Mouse (Mus musculus) heart, embryonic 15.5 days (tissue): ENCODE results near the gene Ldb2. TPM values are rescaled to one million over a fixed set of nuclear protein-coding genes. Genes with fewer than 3 reads are reported as not detected.

Source experiments
- ATAC-seq: fragments of 200-750 bp; cut with Nextera tagmentation; replicated peaks from 2 replicates; pipeline ENCODE4 v1.8.0; 2017; ENCODE audit warnings: low read depth, moderate TSS enrichment; ENCODE audit not compliant: insufficient number of reproducible peaks, insufficient read depth, low FRiP score
- H3K27ac ChIP-seq: fragments of 300-500 bp; sonication (generic); 2 replicates; pipeline ENCODE4 v1.5.1; 2015; ENCODE audit warnings: mild to moderate bottlenecking, inconsistent platforms
- H3K27me3 ChIP-seq: fragments of 300-500 bp; sonication (generic); 2 replicates; pipeline ENCODE4 v1.6.1; 2015; ENCODE audit warnings: inconsistent platforms
- H3K36me3 ChIP-seq: fragments of 300-500 bp; sonication (generic); 2 replicates; pipeline ENCODE4 v1.6.1; 2015; ENCODE audit warnings: mild to moderate bottlenecking, inconsistent platforms
- H3K4me1 ChIP-seq: fragments of 300-500 bp; sonication (generic); replicated peaks from 2 replicates; pipeline ENCODE4 v1.6.1; 2015; ENCODE audit warnings: inconsistent platforms
- H3K4me2 ChIP-seq: fragments of 300-500 bp; sonication (generic); 2 replicates; pipeline ENCODE4 v1.6.1; 2015; ENCODE audit warnings: inconsistent platforms, mild to moderate bottlenecking, moderate library complexity
- H3K4me3 ChIP-seq: fragments of 300-500 bp; sonication (generic); 2 replicates; pipeline ENCODE4 v1.5.1; 2015; ENCODE audit warnings: mild to moderate bottlenecking, inconsistent platforms
- H3K9ac ChIP-seq: fragments of 300-500 bp; sonication (generic); 2 replicates; pipeline ENCODE4 v1.6.1; 2015; ENCODE audit warnings: mild to moderate bottlenecking, inconsistent platforms
- H3K9me3 ChIP-seq: fragments of 300-500 bp; sonication (generic); replicated peaks from 2 replicates; pipeline ENCODE4 v1.6.1; 2016; ENCODE audit warnings: inconsistent platforms
- WGBS: fragments of 180-500 bp; shearing (Covaris S2); methylation state at CpG from one replicate; pipeline ENCODE4 v1.1.7; 2015; ENCODE audit warnings: mixed read lengths; 5-methylcytosine and 5-hydroxymethylcytosine counted together
- polyA plus RNA-seq: library from polyadenylated mRNA; unstranded; fragments of >200 nt; fragmentation: Nextera tagmentation; extraction: Ambion mirVana; gene quantifications from 2 replicates; pipeline ENCODE4 v1.2.1, GENCODE M21; 2015

Gene Ldb2
- polyA plus RNA-seq, 1 experiment from 2014 or later = 13.3 TPM

- Histone ChIP-seq H3K36me3 (no peaks in the 10 kb centered on the region), H3K27ac (no peak overlapping the region), H3K9me3 (no peaks in the 10 kb centered on the region), H3K4me1 (no peaks in the 10 kb centered on the region), H3K4me3 (no peak overlapping the region), H3K27me3 (no peaks in the 10 kb centered on the region), H3K9ac (no peak overlapping the region), H3K4me2 (no peak overlapping the region)
- ATAC-seq = no peak; the same call in 1 of the 2 replicates
- 54% methylated on average over 4 of the region's 4 CpGs for WGBS
These were observed 40.3 kb downstream of the Ldb2 start for GRCm38 (mm10) chr5:44759178-44759577.

- Histone ChIP-seq H3K36me3 (no peaks in the 10 kb centered on the region), H3K9me3 (no peaks in the 10 kb centered on the region), H3K27ac (no peak overlapping the region), H3K4me2 (no peak overlapping the region), H3K4me1 (no peaks in the 10 kb centered on the region), H3K4me3 (no peak overlapping the region), H3K27me3 (no peaks in the 10 kb centered on the region), H3K9ac (no peak overlapping the region)
- 66% methylated on average over 1 of the region's 1 CpGs for WGBS
- no peak for ATAC-seq
These were observed 45.1 kb downstream of the Ldb2 start for GRCm38 (mm10) chr5:44754156-44754910.

DNA sequence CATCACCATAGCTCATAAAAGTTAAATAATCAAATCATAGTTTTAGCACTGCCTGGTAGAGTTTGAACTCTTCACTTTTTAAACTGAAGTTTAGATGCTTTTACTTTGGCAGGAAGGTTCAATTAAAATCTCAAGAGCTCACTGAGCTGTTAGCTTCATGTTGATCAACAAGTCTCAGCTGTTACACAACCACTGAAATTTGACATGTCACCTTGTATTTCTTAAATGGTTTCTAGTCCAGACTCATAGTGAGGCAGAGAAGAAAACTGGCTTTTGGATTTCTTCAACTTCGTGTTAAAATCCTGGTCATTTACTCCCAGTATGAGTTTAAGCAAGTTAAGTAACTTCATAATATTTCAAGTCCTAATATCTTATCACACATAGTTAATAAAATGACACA is 53.8 kb downstream of the Ldb2 start:
- no peak for ATAC-seq
- no peaks in the 10 kb centered on the region for H3K27me3 ChIP-seq
- H3K27ac ChIP-seq = no peak overlapping the region
- WGBS = 79% methylated on average over 1 of the region's 1 CpGs
- H3K9ac ChIP-seq = no peak overlapping the region
- no peaks in the 10 kb centered on the region for H3K9me3 ChIP-seq
- H3K36me3 ChIP-seq = no peaks in the 10 kb centered on the region
- no peak overlapping the region for H3K4me2 ChIP-seq
- H3K4me3 ChIP-seq = no peak overlapping the region
- H3K4me1 ChIP-seq = no peaks in the 10 kb centered on the region

- WGBS = 68% methylated on average over 3 of the region's 3 CpGs
- no peak overlapping the region for H3K4me2 ChIP-seq
- no peak overlapping the region for H3K4me3 ChIP-seq
- H3K9ac ChIP-seq = no peak overlapping the region
- H3K27me3 ChIP-seq = no peaks in the 10 kb centered on the region
- no peak for ATAC-seq
- no peak overlapping the region for H3K27ac ChIP-seq
- no peaks in the 10 kb centered on the region for H3K36me3 ChIP-seq
- no peaks in the 10 kb centered on the region for H3K4me1 ChIP-seq
- no peaks in the 10 kb centered on the region for H3K9me3 ChIP-seq
These were observed 63.1 kb downstream of the Ldb2 start for GRCm38 (mm10) chr5:44736366-44736765.

GRCm38 (mm10) chr5:44734131-44734723 is 65.3 kb downstream of the Ldb2 start:
- Histone ChIP-seq H3K4me1 (no peaks in the 10 kb centered on the region), H3K27ac (no peak overlapping the region), H3K4me3 (no peak overlapping the region), H3K9me3 (no peaks in the 10 kb centered on the region), H3K9ac (no peak overlapping the region), H3K36me3 (no peaks in the 10 kb centered on the region), H3K27me3 (no peaks in the 10 kb centered on the region), H3K4me2 (no peak overlapping the region)
- ATAC-seq = no peak
- 81% methylated on average over 3 of the region's 3 CpGs for WGBS

GRCm38 (mm10) chr5:44729646-44730310 is 69.7 kb downstream of the Ldb2 start:
- WGBS = 58% methylated on average over 8 of the region's 8 CpGs
- Histone ChIP-seq H3K27ac (no peak overlapping the region), H3K4me1 (no peaks in the 10 kb centered on the region), H3K27me3 (no peaks in the 10 kb centered on the region), H3K4me2 (no peak overlapping the region), H3K9ac (no peak overlapping the region), H3K36me3 (no peaks in the 10 kb centered on the region), H3K4me3 (no peak overlapping the region), H3K9me3 (no peaks in the 10 kb centered on the region)
- no peak for ATAC-seq

GRCm38 (mm10) chr5:44727995-44728394 is 71.5 kb downstream of the Ldb2 start:
- no peaks in the 10 kb centered on the region for H3K36me3 ChIP-seq
- WGBS = 77% methylated on average over 11 of the region's 11 CpGs
- peak overlapping the region; percentile 16; the same call in 1 of the 2 replicates for H3K27ac ChIP-seq
- H3K9me3 ChIP-seq = no peaks in the 10 kb centered on the region
- H3K4me2 ChIP-seq = no peak overlapping the region
- ATAC-seq = no peak
- no peak overlapping the region for H3K4me3 ChIP-seq
- H3K4me1 ChIP-seq = no peaks in the 10 kb centered on the region
- H3K9ac ChIP-seq = no peak overlapping the region
- H3K27me3 ChIP-seq = no peaks in the 10 kb centered on the region

DNA sequence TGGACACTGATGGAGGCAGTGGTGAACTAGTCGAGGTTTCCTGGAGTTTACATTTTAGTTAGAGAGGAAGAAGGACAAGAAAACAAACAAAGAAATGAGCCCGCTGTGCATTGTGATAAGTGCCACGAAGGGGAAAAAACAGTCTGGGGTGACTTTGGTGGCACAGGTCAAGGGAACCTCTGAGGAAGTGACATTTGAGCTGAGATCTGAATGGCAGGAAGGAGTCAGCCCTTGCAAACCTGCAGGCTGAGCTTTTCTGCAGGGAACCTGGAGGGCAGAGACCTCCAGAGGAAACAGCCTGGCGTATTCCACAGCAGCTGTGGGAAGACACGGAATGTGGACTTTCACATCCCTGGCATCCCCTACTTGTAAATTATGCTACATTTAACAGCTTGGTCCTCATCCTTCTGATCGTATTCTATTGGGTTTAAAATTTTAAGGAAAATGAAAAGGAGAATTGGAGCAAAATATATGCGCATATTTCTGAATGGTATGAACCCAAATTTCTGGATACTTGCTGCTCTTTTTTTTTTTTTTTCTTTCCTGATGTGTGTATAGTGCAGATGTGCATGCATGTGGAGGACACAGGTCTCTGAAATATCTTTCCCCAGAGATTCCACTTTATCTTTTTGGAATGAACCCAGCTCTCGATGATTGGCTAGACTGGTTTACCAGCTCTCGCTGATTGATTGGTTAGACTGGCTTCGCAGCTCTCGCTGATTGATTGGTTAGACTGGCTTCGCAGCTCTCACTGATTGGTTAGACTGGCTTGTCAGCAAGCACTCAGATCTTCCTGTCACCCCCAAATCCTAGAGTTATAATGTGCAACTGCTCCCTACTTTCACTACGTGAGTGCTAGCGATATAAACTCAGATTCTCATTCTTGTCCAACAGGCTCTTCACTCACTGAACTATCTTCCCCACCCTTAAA is 72.7 kb downstream of the Ldb2 start:
- no peaks in the 10 kb centered on the region for H3K36me3 ChIP-seq
- H3K4me1 ChIP-seq = no peaks in the 10 kb centered on the region
- no peak overlapping the region for H3K9ac ChIP-seq
- H3K27ac ChIP-seq = 0 out of 2 replicates have a peak overlapping the region, but pooled peaks have one; percentile 21
- WGBS = 59% methylated on average over 14 of the region's 14 CpGs
- no peaks in the 10 kb centered on the region for H3K27me3 ChIP-seq
- no peak overlapping the region for H3K4me3 ChIP-seq
- no peak for ATAC-seq
- no peak overlapping the region for H3K4me2 ChIP-seq
- no peaks in the 10 kb centered on the region for H3K9me3 ChIP-seq

GRCm38 (mm10) chr5:44725501-44725900 is 74.0 kb downstream of the Ldb2 start:
- Histone ChIP-seq H3K36me3 (no peaks in the 10 kb centered on the region), H3K27me3 (no peaks in the 10 kb centered on the region), H3K9me3 (no peaks in the 10 kb centered on the region), H3K4me3 (no peak overlapping the region), H3K4me2 (no peak overlapping the region), H3K4me1 (no peaks in the 10 kb centered on the region), H3K9ac (no peak overlapping the region), H3K27ac (no peak overlapping the region)
- no peak for ATAC-seq
- 63% methylated on average over 2 of the region's 2 CpGs for WGBS

GRCm38 (mm10) chr5:44719872-44720271 is 79.6 kb downstream of the Ldb2 start:
- H3K9me3 ChIP-seq = no peaks in the 10 kb centered on the region
- H3K36me3 ChIP-seq = no peaks in the 10 kb centered on the region
- no peak overlapping the region for H3K4me3 ChIP-seq
- WGBS = 55% methylated on average over 1 of the region's 1 CpGs
- H3K4me2 ChIP-seq = no peak overlapping the region
- ATAC-seq = no peak
- H3K9ac ChIP-seq = no peak overlapping the region
- H3K27ac ChIP-seq = no peak overlapping the region
- H3K4me1 ChIP-seq = no peaks in the 10 kb centered on the region
- H3K27me3 ChIP-seq = no peaks in the 10 kb centered on the region

DNA sequence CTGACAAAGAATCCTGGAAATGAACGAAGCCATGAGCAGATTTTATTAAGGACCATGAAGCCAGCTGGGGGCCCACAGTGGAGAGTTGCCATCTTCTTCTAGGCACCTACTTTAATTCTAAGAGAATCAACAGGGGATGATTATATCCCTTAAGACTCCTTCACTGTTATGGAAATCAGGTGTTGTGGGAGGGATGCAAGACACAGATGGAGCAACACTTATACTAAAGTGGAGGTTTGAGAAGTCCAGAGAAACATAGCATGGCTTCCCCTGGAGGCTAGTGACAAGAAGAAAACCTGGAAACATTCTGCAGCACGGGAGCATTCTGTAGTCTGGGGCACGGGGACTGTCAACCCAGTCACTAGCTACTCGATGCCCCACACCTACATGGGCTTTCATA is 85.0 kb downstream of the Ldb2 start:
- no peak for ATAC-seq
- Histone ChIP-seq H3K4me2 (no peak overlapping the region), H3K4me1 (no peaks in the 10 kb centered on the region), H3K27me3 (no peaks in the 10 kb centered on the region), H3K27ac (no peak overlapping the region), H3K9ac (no peak overlapping the region), H3K36me3 (no peaks in the 10 kb centered on the region), H3K9me3 (no peaks in the 10 kb centered on the region), H3K4me3 (no peak overlapping the region)
- WGBS = 62% methylated on average over 4 of the region's 4 CpGs
